Mouse (Mus musculus) large intestine, adult 2 months (tissue): ENCODE results near the gene Gtf2b. TPM values are rescaled to one million over a fixed set of nuclear protein-coding genes. Genes with fewer than 3 reads are reported as not detected.

Experiments
- DNase-seq: peaks from one replicate; pipeline ENCODE4 v3.0.0-alpha.2; 2012; ENCODE audit warnings: low read depth, low spot score
- WGBS: fragments of 180-500 bp; shearing (Covaris S2); methylation state at CpG from one replicate; pipeline ENCODE4 v1.1.7; 2018; 5-methylcytosine and 5-hydroxymethylcytosine counted together
- polyA plus RNA-seq: library from polyadenylated mRNA; depleted of rRNA; stranded (reverse); fragments of >200 nt; gene quantifications from 2 replicates; pipeline ENCODE4 v1.2.3, GENCODE M21; 2012; rRNA removed

The Gtf2b gene
- polyA plus RNA-seq, 1 experiment = 32.7 TPM

DNA sequence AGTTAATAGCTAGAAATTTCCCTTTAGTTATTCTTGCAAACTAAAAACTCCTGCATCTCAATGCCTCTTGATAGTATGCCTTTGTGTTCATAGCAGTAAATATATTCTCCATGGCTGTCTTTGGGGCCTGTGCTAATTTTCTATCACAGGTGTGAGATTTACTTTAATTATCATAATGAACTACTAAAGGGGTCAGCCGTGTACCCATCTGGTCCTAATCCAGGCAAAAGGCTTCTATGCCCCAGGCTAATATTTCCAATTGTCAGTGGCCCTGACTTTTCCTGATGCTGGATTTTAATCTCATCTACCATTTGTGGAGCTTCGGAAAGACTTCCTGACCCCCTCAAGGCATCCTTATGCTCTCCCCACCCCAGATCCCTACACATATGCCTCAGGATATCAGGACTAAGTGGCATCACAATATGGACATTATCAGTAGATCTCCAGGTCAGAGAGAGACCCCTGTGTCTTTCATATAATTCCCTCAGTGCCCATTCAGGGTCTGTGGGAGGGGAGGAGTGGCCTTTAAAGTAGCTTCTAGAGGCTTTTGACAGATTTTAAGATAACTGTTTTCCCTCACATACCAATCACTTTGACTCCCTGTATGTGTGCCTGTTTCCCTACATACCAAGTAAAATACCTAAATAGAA is 21.7 kb downstream of the Gtf2b start:
- 88% methylated on average over 2 of the region's 2 CpGs for WGBS
- no peak for DNase-seq

- WGBS = 82% methylated on average over 3 of the region's 3 CpGs
- no peak for DNase-seq
Observed at GRCm38 (mm10) chr3:142795587-142795986, 30.7 kb downstream of the Gtf2b start.

DNA sequence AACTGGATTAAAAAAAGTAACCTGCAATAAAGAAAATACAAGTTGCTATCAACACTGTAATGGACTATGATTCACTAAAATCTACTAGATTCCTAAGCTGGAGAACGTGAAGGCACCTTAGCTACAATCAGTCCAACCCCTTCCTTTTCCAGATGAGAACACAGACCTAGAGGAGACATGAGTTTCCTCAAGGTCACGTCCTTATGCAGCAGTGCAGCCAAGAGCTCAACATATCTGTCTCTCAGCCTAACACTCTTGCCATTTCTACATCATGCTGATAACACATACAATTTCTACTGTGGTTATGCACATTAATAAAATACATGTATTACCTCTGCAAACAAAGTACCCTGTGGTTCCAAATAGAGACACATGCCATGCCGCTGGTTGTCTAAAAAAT is 46.7 kb downstream of the Gtf2b start:
- 85% methylated on average over 3 of the region's 3 CpGs for WGBS

GRCm38 (mm10) chr3:142817506-142817905 is 52.7 kb downstream of the Gtf2b start:
- 91% methylated on average over 3 of the region's 3 CpGs for WGBS
- DNase-seq = no peak

More for the DNA sequence above, 46.7 kb downstream of the Gtf2b start:
- DNase-seq = no peak

DNA sequence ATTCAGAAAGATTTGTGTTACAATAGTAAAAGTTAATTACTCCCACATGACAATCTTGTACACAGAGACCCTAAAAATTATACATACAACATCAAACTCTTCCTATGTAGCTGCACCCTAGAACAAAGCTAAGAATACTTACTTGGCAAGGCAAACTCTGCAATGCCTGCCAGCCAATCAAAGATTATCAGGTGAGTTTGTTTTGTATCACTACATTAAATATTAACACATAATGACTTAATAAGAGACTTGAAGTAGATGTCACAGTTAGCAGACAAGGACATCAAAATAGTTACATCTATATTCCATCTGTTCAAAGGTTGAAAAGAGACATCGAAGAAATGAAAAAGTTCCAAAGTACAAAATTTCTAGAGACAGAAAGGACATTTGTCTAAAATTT is 58.8 kb downstream of the Gtf2b start:
- no peak for DNase-seq
- 68% methylated on average over 1 of the region's 1 CpGs for WGBS

DNA sequence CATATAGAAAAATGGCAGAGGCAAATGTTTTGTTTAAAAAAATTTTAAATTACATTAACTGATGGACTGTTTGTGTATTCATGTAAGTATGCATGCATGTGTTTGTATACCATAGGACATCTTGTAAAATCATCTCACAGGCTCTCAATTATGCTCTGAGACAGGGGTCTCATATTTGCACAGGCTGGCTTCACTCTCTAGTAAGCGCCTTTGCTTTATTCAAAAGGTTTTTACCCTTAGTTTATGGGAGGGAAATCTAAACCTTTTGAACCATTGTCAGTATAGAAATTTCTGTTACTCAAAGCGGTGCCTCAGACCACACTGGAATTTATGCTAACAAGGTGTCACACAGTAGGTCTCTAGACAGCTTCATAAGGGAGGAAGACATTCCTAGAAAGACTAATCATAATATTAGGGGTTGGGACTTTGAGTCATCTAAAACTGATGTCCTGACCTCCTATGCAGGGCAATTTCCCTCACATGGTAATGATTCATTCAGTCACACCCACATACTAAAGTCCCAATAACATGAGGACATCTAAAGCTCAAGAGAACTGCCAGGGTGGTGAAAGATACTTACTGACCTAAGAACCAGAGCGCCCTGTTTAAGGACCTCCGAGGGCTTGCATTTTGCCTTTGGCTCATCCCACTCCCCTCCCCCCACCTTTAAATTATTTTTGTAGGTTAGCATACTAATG is 61.8 kb downstream of the Gtf2b start:
- DNase-seq = peak; percentile 35
- WGBS = 79% methylated on average over 4 of the region's 4 CpGs

- 94% methylated on average over 3 of the region's 3 CpGs for WGBS
- DNase-seq = no peak
Observed at GRCm38 (mm10) chr3:142832910-142833309, 68.1 kb downstream of the Gtf2b start.

Other genes with a start within 250 kb of the Gtf2b start
- gene Gbp7, start 234.7 kb upstream of the Gtf2b start, polyA plus RNA-seq = 1.3 and 3.7 TPM in 2 replicates
- 13.8 and 23.7 TPM in 2 replicates for gene Gbp3, start 205.0 kb upstream of the Gtf2b start, polyA plus RNA-seq
- 2.7 and 3.9 TPM in 2 replicates for gene Gbp2b, start 170.2 kb upstream of the Gtf2b start, polyA plus RNA-seq
- gene Gbp2, start 144.4 kb upstream of the Gtf2b start, polyA plus RNA-seq = 19.6 and 19.8 TPM in 2 replicates
- gene Kyat3, start 64.0 kb upstream of the Gtf2b start, polyA plus RNA-seq = 2.0 and 2.2 TPM in 2 replicates
- 9.3 and 21.9 TPM in 2 replicates for gene Pkn2, start 117.0 kb downstream of the Gtf2b start, polyA plus RNA-seq